Mouse (Mus musculus): ENCODE measurements at regions not wholly inside any gene's neighbourhood (a gene's known extent, or its start where the extent isn't known, plus 50 kb on each side); places are given as distances from the start of the nearest gene placed in this dataset.
"Not testable (repeated sequence)": the region's sequence is repeated elsewhere in the genome, so short reads cannot be mapped to it uniquely, and the experiment has no call there.

GRCm38 (mm10) chr6:133420929-133421328 lies 128.9 kb downstream of the 5530400C23Rik start:
- no peak for DNase-seq
- intact Hi-C loops (cut with DNase I), result loop anchor here (1.0 kb wide), 1 partner anchor 8 kb away; no protein-coding TSS in a partner anchor

- intact Hi-C loops (cut with DNase I), result no loop called here
- no peak for DNase-seq
These were observed 139.7 kb downstream of the 5530400C23Rik start for GRCm38 (mm10) chr6:133431672-133432071.

GRCm38 (mm10) chr6:133442841-133443240 lies 150.8 kb downstream of the 5530400C23Rik start:
- DNase-seq; intact Hi-C loops (cut with DNase I): not testable (repeated sequence)
